Mouse (Mus musculus) bone marrow macrophage, adult 2 months (primary cell): ENCODE measurements around the gene Rabgap1. TPM values are rescaled to one million over a fixed set of nuclear protein-coding genes. Genes with fewer than 3 reads are reported as not detected.
"Not testable (repeated sequence)": the region's sequence is repeated elsewhere in the genome, so short reads cannot be mapped to it uniquely, and the experiment has no call there.

Experiments
- H3K27ac ChIP-seq: 2 replicates; pipeline ENCODE4 v1.5.1; 2012; ENCODE audit warnings: low read depth, low read length; ENCODE audit not compliant: insufficient read depth
- H3K4me1 ChIP-seq: 2 replicates; pipeline ENCODE4 v1.6.1; 2012; ENCODE audit warnings: low read length; ENCODE audit not compliant: control insufficient read depth, insufficient read depth
- H3K4me3 ChIP-seq: 2 replicates; pipeline ENCODE4 v1.5.1; 2012; ENCODE audit warnings: mild to moderate bottlenecking, low read length, moderate library complexity; ENCODE audit not compliant: insufficient read depth
- CTCF ChIP-seq: IDR thresholded peaks from 2 replicates; pipeline ENCODE4 v1.5.1; 2012; ENCODE audit warnings: low read depth, mild to moderate bottlenecking, low read length, moderate library complexity
- POLR2A ChIP-seq: IDR thresholded peaks from 2 replicates; pipeline ENCODE4 v1.6.1; 2012; ENCODE audit warnings: mild to moderate bottlenecking, low read depth, low read length, borderline replicate concordance
- polyA plus RNA-seq: library from polyadenylated mRNA; stranded (reverse); fragments of >200 nt; gene quantifications from 2 replicates; pipeline ENCODE4 v1.2.4, GENCODE M21; 2012; ENCODE audit not compliant: missing spikeins, insufficient read depth, insufficient read length

The Rabgap1 gene
- polyA plus RNA-seq, 1 experiment: 34.3 TPM

DNA sequence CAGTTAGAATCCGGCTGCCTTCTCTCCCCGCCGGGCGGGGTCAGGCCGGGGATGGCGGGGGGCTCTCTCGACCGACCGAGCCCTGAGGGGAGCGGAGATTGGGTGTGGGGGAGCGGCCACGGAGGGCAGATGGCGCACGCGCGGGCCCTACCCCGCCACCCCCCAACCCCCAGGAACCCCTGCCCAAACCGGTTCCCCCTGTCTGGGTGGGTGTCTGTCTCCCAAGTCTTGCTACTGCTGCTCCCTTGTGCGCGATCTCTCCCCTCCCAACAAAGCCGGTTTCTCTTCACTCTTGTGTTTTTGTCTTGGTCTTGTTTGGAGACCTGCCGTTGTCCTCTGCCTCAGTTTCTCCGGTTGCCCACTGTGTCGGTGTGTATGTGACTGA lies 9.3 kb downstream of the Rabgap1 start:
- Histone ChIP-seq H3K4me3 (peak overlapping the region; percentile 94), H3K27ac (peak overlapping the region; percentile 60), H3K4me1 (peaks cover 5% of the 10 kb centered on the region)
- 0 out of 2 replicates have a peak, but pooled peaks have one; percentile 13 for TF ChIP-seq CTCF
- TF ChIP-seq POLR2A: no peak

DNA sequence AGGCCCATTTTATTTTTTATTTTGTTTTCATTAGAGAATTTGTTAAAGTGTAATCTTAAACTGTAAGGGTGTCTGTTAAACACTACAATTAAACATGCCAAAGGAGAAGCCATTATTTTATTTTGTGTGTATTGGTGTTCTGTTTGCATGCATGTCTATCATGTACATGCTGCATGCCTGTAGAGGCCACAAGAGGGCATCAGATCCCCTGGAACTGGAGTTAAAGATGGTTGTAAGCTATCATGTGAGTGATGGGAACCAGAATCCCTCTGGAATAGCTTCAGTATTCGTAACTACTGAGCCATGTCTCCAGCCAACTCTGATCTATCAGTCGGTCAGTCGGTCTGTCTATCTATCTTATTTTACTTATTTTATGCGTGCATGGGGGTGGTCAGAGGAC lies 17.6 kb downstream of the Rabgap1 start:
- H3K27ac ChIP-seq: no peak overlapping the region
- H3K4me1 ChIP-seq: no peaks in the 10 kb centered on the region
- H3K4me3 ChIP-seq: no peak overlapping the region
- TF ChIP-seq POLR2A (no peak), CTCF (no peak)

DNA sequence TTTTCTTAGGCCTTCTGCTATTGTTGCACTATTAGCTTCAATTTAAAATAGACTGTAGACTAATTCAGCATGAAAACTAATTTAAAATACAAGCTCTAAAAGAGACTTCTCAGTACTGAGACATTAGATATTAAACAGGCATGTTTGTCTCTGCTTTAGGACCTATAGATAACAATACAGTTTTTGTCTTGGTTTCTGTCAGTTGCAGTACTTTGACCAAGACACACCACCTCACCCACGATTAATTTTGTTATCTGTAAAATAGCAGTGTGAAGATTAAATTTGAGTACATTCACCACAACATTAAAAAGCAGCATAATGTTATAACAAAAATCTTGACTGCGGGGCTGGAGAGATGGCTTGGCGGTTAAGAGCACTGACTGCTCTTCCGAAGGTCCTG lies 23.2 kb downstream of the Rabgap1 start:
- no peak overlapping the region for H3K27ac ChIP-seq
- TF ChIP-seq POLR2A (no peak), CTCF (no peak)
- H3K4me1 ChIP-seq: no peaks in the 10 kb centered on the region
- no peak overlapping the region for H3K4me3 ChIP-seq

DNA sequence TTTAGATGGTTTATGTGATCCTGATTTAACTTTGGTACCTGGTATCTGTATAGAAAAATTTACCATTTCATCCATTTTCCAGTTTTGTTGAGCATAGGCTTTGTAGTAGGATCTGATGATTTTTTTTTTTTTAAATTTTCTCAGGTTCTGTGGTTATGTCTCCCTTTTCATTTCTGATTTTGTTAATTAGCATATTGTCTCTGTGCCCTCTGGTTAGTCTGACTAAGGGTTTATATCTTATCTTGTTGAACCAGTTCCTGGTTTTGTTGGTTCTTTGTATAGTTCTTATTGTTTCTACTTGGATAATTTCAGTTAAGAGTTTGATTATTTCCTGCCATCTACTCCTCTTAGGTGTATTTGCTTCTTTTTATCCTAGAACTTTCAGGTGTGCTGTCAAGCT lies 36.5 kb downstream of the Rabgap1 start:
- Histone ChIP-seq H3K4me3 (no peak overlapping the region), H3K27ac (no peak overlapping the region), H3K4me1 (no peaks in the 10 kb centered on the region)
- no peak for TF ChIP-seq POLR2A

DNA sequence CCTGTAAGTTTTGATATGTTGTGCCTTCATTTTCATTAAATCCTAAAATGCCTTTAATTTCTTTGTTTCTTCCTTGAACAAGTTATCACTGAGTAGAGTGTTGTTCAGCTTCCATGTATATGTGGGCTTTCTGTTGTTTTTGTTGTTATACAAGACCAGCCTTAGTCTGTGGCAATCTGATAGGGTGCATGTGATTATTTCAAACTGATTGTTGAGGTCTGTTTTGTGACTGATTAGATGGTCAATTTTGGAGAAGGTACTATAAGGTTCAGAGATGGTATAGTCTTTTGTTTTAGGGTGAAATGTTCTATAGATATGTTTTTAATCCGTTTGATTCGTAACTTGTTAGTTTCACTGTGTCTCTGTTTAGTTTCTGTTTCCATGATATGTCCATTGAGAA lies 37.0 kb downstream of the Rabgap1 start:
- Histone ChIP-seq H3K4me3 (no peak overlapping the region), H3K27ac (no peak overlapping the region), H3K4me1 (no peaks in the 10 kb centered on the region)
- TF ChIP-seq CTCF (no peak), POLR2A (no peak)

DNA sequence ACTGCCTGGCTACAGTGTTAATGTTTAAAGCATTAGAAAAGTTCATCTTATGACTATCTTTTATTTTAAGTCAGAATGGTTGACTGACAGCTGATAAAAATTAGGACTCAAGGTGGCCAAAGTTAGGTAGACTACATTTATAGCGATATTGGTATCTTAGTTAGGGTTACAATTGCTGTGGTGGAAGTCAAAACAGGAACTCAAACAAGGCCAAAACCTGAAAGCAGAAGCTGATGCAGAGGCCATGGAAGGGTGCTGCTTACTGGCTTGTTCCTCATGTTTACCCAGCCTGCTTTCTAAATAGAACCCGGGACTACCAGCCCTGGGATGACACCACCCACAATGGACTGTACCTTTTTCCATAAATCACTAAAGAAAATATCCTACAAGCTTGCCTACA lies 41.1 kb downstream of the Rabgap1 start:
- TF ChIP-seq CTCF: no peak
- no peak for TF ChIP-seq POLR2A
- Histone ChIP-seq H3K4me3 (no peak overlapping the region), H3K4me1 (no peaks in the 10 kb centered on the region), H3K27ac (peak overlapping the region; percentile 37; the same call in 1 of the 2 replicates)

DNA sequence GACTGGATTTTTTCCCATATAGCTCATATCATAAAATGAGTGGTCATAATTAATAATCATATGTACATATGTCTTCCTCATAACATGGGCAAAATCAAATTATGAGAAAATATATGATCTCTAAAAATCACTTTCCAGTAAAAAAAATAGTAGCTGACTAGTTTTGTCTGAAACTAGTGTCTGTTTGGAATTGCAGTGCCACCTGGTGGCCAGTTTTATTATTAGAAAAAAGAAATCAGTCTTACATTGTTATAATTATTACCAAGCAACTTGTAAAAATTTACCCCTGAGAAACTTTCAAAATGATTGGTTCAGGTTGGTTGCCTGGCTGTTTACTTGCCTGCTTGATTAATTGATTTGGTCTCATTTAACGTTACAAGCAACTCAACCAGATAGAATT lies 42.3 kb downstream of the Rabgap1 start:
- TF ChIP-seq CTCF (no peak), POLR2A (no peak)
- no peak overlapping the region for H3K4me3 ChIP-seq
- no peaks in the 10 kb centered on the region for H3K4me1 ChIP-seq
- H3K27ac ChIP-seq: no peak overlapping the region

DNA sequence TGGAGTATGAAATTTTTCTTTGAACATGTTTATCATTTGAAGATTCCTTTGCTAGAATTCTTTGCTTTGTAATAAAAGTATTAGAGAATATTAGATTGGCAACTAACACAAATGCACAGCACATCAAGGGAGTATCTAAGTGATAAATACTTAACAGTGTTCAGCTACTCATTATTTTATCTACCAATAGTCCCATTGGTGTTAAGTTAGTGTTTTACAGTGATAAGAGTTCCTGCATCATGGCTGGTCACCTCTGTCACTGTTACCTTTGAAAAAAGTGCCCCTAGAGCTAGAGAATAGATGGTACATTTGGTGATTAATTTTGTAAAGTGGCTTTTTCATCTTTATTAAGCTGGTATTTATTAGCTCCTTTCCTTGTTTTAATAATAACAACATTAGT lies 43.3 kb downstream of the Rabgap1 start:
- Histone ChIP-seq H3K27ac (no peak overlapping the region), H3K4me3 (no peak overlapping the region), H3K4me1 (no peaks in the 10 kb centered on the region)
- TF ChIP-seq CTCF: no peak
- no peak for TF ChIP-seq POLR2A

DNA sequence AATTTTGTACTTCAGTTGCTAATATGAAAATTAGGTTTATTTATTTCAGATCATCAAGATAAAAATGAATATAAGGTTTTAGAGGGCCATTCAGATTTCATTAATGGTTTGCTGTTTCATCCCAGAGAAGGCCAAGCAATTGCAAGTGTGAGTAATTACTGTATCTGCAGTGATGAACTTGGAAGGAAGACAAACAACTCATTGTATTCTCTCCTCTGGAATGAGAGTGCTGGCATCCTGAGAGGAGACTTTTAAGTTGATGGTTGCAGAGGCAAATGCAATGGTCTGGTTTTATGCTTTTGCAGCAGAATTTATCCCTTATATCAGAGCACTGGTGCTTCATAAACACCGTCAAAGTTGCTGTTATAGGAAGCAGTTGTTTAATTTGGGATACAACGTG lies 45.9 kb downstream of the Rabgap1 start:
- Histone ChIP-seq H3K4me3 (no peak overlapping the region), H3K4me1 (no peaks in the 10 kb centered on the region), H3K27ac (no peak overlapping the region)
- TF ChIP-seq CTCF: no peak

DNA sequence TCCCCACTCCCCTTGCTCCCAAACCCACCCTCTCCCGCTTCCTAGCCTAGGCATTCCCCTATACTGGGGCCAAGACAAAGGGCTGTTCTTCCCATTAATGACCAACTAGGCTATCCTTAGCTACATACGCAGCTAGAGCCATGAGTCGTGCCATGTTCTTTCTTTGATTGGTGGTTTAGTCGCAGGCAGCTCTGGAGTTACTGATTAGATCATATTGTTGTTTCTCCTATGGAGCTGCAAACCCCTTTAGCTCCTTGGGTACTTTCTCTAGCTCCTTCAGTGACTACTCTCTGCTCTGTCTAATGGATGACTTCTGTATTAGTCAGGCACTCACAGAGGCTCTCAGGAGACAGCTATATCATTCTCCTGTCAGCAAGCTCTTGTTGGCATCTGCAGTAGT lies 54.2 kb downstream of the Rabgap1 start:
- Histone ChIP-seq H3K27ac (no peak overlapping the region), H3K4me3 (no peak overlapping the region), H3K4me1 (no peaks in the 10 kb centered on the region)
- TF ChIP-seq CTCF: no peak
- no peak for TF ChIP-seq POLR2A

DNA sequence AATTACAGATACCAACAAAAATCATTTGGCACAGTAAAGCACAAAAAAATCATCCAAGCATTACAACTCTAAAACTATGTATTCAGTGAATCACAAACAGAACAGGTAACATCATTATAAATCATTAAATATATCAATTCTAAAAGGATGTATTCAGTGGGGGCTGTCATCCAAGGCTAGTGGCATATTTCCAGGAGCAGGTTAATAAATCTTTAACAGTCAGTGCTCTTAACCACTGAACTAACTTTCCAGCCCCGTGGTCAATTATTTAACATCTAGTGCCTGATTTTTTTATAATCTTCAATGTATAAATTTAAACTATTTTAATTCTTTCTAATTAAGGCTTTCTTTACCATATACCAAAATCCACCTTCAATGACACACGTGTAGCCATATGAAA lies 62.8 kb downstream of the Rabgap1 start:
- not testable (repeated sequence) for H3K27ac ChIP-seq, H3K4me1 ChIP-seq, H3K4me3 ChIP-seq
